Comparison of ENCODE assay signal across 8 mouse cellular contexts in the genomic region with DNA sequence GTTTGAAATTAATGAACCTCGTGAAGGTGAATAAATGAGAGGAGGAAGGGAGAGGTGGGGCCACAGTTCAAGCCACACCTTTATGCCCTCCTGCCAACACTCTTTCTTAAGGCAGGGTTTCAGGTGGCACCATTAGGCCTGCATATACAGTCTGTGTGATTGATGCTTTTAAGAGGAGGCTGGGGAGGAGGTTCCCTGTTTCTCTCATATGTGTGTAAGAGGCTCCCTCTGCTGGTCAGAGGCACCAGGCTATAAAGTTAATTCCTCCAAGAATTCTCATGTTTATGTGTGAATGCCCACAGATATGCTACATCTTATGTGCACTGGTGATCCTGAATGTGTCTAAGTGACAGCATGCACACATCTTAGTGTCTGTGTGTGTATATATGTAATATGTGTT. TPM values are rescaled to one million over a fixed set of nuclear protein-coding genes. Genes with fewer than 3 reads are reported as not detected.
DNase-seq lines count a peak whose midpoint lies in the region; ATAC-seq and TF ChIP-seq lines count a peak whose summit lies in the region.

No protein-coding gene starts in this region.

- H3K9ac ChIP-seq in liver, embryonic 12.5 days = no peak overlapping the region
- H3K9ac ChIP-seq in midbrain, embryonic 16.5 days (ENCODE audit: low read depth, low read length) = no peak overlapping the region

- peaks cover 22% of the 10 kb centered on the region for H3K27me3 ChIP-seq in liver, embryonic 12.5 days (replicated peaks)
- no peaks in the 10 kb centered on the region for H3K27me3 ChIP-seq in kidney, adult 2 months (replicated peaks; ENCODE audit: control insufficient read depth, insufficient read depth, low read length)
- H3K27me3 ChIP-seq in midbrain, embryonic 16.5 days (ENCODE audit: control insufficient read depth, insufficient read depth, low read depth, low read length) = peaks cover 7% of the 10 kb centered on the region

- H3K4me3 ChIP-seq in liver, embryonic 12.5 days = no peak overlapping the region
- H3K4me3 ChIP-seq in gastrocnemius, adult 2 months = no peak overlapping the region
- H3K4me3 ChIP-seq in kidney, adult 2 months (ENCODE audit: insufficient read depth, low read depth, low read length) = no peak overlapping the region
- H3K4me3 ChIP-seq in midbrain, embryonic 16.5 days (ENCODE audit: low read depth, low read length) = no peak overlapping the region

- H3K27ac ChIP-seq in liver, embryonic 12.5 days = no peak overlapping the region
- H3K27ac ChIP-seq in gastrocnemius, adult 2 months = no peak overlapping the region
- no peak overlapping the region for H3K27ac ChIP-seq in kidney, adult 2 months (ENCODE audit: insufficient read depth, low read depth, low read length)
- H3K27ac ChIP-seq in midbrain, embryonic 16.5 days (ENCODE audit: low read length) = no peak overlapping the region

- H3K9me3 ChIP-seq in liver, embryonic 12.5 days (replicated peaks) = no peaks in the 10 kb centered on the region
- H3K9me3 ChIP-seq in midbrain, embryonic 16.5 days (replicated peaks; ENCODE audit: control insufficient read depth, low read length, poor library complexity, severe bottlenecking) = no peaks in the 10 kb centered on the region

- no peak overlapping the region for H3K4me2 ChIP-seq in liver, embryonic 12.5 days
- H3K4me2 ChIP-seq in midbrain, embryonic 16.5 days (ENCODE audit: low read length) = no peak overlapping the region

- DNase-seq in liver = peak; percentile 63
- DNase-seq in cerebellum, postnatal 14 days = peak; percentile 81 to 85
- DNase-seq in gastrocnemius, adult 2 months = peak; percentile 65
- peak; percentile 80 for DNase-seq in kidney, adult 2 months
- DNase-seq in left cerebral cortex, postnatal 36 days (ENCODE audit: low spot score in 2 of 2) = peak; percentile 46 to 48
- peak; percentile 52 to 63 for DNase-seq in spleen, postnatal 36 days (ENCODE audit: low spot score in 2 of 2)

- H3K36me3 ChIP-seq in liver, embryonic 12.5 days = no peaks in the 10 kb centered on the region
- H3K36me3 ChIP-seq in kidney, adult 2 months (ENCODE audit: control insufficient read depth, insufficient read depth, low read length) = no peaks in the 10 kb centered on the region
- H3K36me3 ChIP-seq in midbrain, embryonic 16.5 days (ENCODE audit: control insufficient read depth, insufficient read depth, low read length) = no peaks in the 10 kb centered on the region

- no peak for TF ChIP-seq POLR2A in kidney, adult 2 months (IDR thresholded peaks at IDR 0.05; ENCODE audit: low read depth, low read length)

- H3K4me1 ChIP-seq in liver, embryonic 12.5 days = peaks cover 6% of the 10 kb centered on the region; the same call in 1 of the 2 replicates
- no peaks in the 10 kb centered on the region for H3K4me1 ChIP-seq in kidney, adult 2 months (ENCODE audit: control insufficient read depth, insufficient read depth, low read length)
- H3K4me1 ChIP-seq in midbrain, embryonic 16.5 days (ENCODE audit: control insufficient read depth, insufficient read depth, low read length) = peaks cover 3% of the 10 kb centered on the region; the same call in 1 of the 2 replicates

- WGBS in liver, embryonic 12.5 days (ENCODE audit: insufficient replicate concordance) = 42% methylated on average over 1 of the region's 1 CpGs
- 14% methylated on average over 1 of the region's 1 CpGs for WGBS in kidney, adult 2 months
- 76% methylated on average over 1 of the region's 1 CpGs for WGBS in midbrain, embryonic 16.5 days

- no peak for ATAC-seq in liver, embryonic 12.5 days
- peak; percentile 81 for ATAC-seq in midbrain, embryonic 16.5 days

- TF ChIP-seq CTCF in gastrocnemius, adult 2 months (IDR thresholded peaks at IDR 0.05) = peak; percentile 85
- TF ChIP-seq CTCF in kidney, adult 2 months (conservative IDR thresholded peaks at IDR 0.05; ENCODE audit: insufficient read depth, insufficient read length, low read depth, low read length) = peak; percentile 68

- intact Hi-C loops in gastrocnemius, adult 2 months (cut with DNase I) = loop anchor here (2.0 to 10.0 kb wide), 3 partner anchors 108 to 350 kb away; no protein-coding TSS in a partner anchor
- intact Hi-C loops in left cerebral cortex, postnatal 36 days (cut with DNase I) = loop anchor here (2.0 to 10.0 kb wide), 3 partner anchors 107 to 460 kb away; partner anchors contain the start of genes Hsf2bp, Rrp1b and Wiz

RNA-seq across cellular contexts. Expression of gene Cyp4f17, which starts 11.2 kb away (rescaled TPM):
- 0.91 and 0.96 TPM in 2 replicates for polyA plus RNA-seq in liver, embryonic 12.5 days (2016; fragmentation: Nextera tagmentation; extraction: Ambion mirVana)
- total RNA-seq in gastrocnemius, adult 2 months (2021) = 1 to 10 TPM; 1.5 to 2.2 TPM
- polyA plus RNA-seq in kidney, adult 2 months (2012; rRNA removed) = 16.2 and 18.1 TPM in 2 replicates
- total RNA-seq in left cerebral cortex, postnatal 36 days (2021) = 1 to 10 TPM; 3.0 to 4.4 TPM
- polyA plus RNA-seq in midbrain, embryonic 16.5 days (2015; fragmentation: Nextera tagmentation; extraction: Ambion mirVana) = 12.4 and 15.7 TPM in 2 replicates

RNA-seq across cellular contexts. Expression of gene Cyp4f16, which starts 41.8 kb away (rescaled TPM):
- polyA plus RNA-seq in liver, embryonic 12.5 days (2016; fragmentation: Nextera tagmentation; extraction: Ambion mirVana) = 5.2 and 5.6 TPM in 2 replicates
- total RNA-seq in gastrocnemius, adult 2 months (2021) = 1 to 10 TPM; 1.1 to 2.3 TPM
- polyA plus RNA-seq in kidney, adult 2 months (2012; rRNA removed) = 11.6 and 14.3 TPM in 2 replicates
- total RNA-seq in left cerebral cortex, postnatal 36 days (2021) = 1 to 10 TPM; 4.4 to 4.6 TPM
- 12.9 and 15.9 TPM in 2 replicates for polyA plus RNA-seq in midbrain, embryonic 16.5 days (2015; fragmentation: Nextera tagmentation; extraction: Ambion mirVana)

RNA-seq across cellular contexts. Expression of gene Cyp4f39, which starts 42.1 kb away (rescaled TPM):
- polyA plus RNA-seq in liver, embryonic 12.5 days (2016; fragmentation: Nextera tagmentation; extraction: Ambion mirVana) = 0.32 and 0.50 TPM in 2 replicates
- total RNA-seq in gastrocnemius, adult 2 months (2021) = 1 to 10 TPM in 1 of 2 experiments, under 1 TPM in 1; 0.33 to 2.3 TPM
- 0.39 and 1.0 TPM in 2 replicates for polyA plus RNA-seq in kidney, adult 2 months (2012; rRNA removed)
- total RNA-seq in left cerebral cortex, postnatal 36 days (2021) = not detected
- 1.2 and 1.3 TPM in 2 replicates for polyA plus RNA-seq in midbrain, embryonic 16.5 days (2015; fragmentation: Nextera tagmentation; extraction: Ambion mirVana)
